Mouse (Mus musculus): ENCODE results near the gene Commd9. TPM values are rescaled to one million over a fixed set of nuclear protein-coding genes. Genes with fewer than 3 reads are reported as not detected.
A peak's percentile ranks its signal among the peaks of the same experiment; 100 is the strongest.

Gene Commd9
- polyA plus RNA-seq, 1 experiment from 2014 or later, result 99.1 TPM

GRCm38 (mm10) chr2:101882998-101883397 is 3.0 kb upstream of the Commd9 start, which contains the start of gene Prr5l:
Gene Prr5l, minus strand, starts transcription at chr2:101883027.
- H3K4me2 ChIP-seq (replicated peaks), result no peak within 1 kb of the TSS
- H3K27ac ChIP-seq, result no peak within 1 kb of the TSS
- H3K9me3 ChIP-seq (ENCODE audit: control insufficient read depth, low read length), result no peaks in the 10 kb centered on the region
- H3K36me3 ChIP-seq (replicated peaks; ENCODE audit: control insufficient read depth, insufficient read depth), result no peaks in the 10 kb centered on the region
- H3K4me3 ChIP-seq (replicated peaks; ENCODE audit: low read length), result no peak within 1 kb of the TSS
- H3K27me3 ChIP-seq (ENCODE audit: control insufficient read depth, insufficient read depth, low read length), result no peaks in the 10 kb centered on the region; the same call in 1 of the 2 replicates
- ATAC-seq (ENCODE audit: low FRiP score) (no peak), DNase-seq (ENCODE audit: low spot score) (no peak)
- H3K9ac ChIP-seq, result no peak within 1 kb of the TSS
- peaks cover 9% of the 10 kb centered on the region for H3K4me1 ChIP-seq (replicated peaks; ENCODE audit: control insufficient read depth, insufficient read depth, low read length)
- 12% methylated on average over 3 of the region's 3 CpGs for WGBS

DNA sequence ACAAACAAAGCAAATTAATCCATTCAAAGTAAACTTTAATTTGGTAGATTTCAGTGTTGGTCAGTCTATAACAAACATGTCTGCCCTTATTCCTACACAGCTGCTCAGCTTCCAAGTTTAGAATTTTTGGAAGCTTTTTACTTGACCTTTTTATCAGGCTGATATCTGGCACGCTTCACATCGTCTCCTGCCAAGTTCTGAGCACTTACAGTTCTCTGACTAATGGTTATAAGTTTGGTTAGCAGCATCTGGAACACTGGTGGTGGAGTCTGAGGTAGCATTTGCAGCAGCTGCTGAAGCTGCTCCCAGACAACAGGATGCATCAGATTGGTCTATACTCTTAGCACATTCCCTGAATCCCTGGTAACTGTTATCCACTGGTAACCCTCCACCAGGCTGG is 1.8 kb upstream of the Commd9 start:
- Histone ChIP-seq H3K27me3 (ENCODE audit: control insufficient read depth, insufficient read depth, low read length) (no peaks in the 10 kb centered on the region; the same call in 1 of the 2 replicates), H3K9ac (no peak overlapping the region), H3K27ac (no peak overlapping the region), H3K36me3 (replicated peaks; ENCODE audit: control insufficient read depth, insufficient read depth) (no peaks in the 10 kb centered on the region), H3K4me2 (replicated peaks) (no peak overlapping the region), H3K4me1 (replicated peaks; ENCODE audit: control insufficient read depth, insufficient read depth, low read length) (peaks cover 9% of the 10 kb centered on the region), H3K9me3 (ENCODE audit: control insufficient read depth, low read length) (no peaks in the 10 kb centered on the region), H3K4me3 (replicated peaks; ENCODE audit: low read length) (no peak overlapping the region)
- WGBS, result 90% methylated on average over 2 of the region's 2 CpGs
- no peak for ATAC-seq (ENCODE audit: low FRiP score)
- DNase-seq (ENCODE audit: low spot score), result no peak

GRCm38 (mm10) chr2:101888886-101889285 is 2.8 kb downstream of the Commd9 start:
- Histone ChIP-seq H3K27ac (no peak overlapping the region), H3K9me3 (ENCODE audit: control insufficient read depth, low read length) (no peaks in the 10 kb centered on the region), H3K27me3 (ENCODE audit: control insufficient read depth, insufficient read depth, low read length) (no peaks in the 10 kb centered on the region), H3K36me3 (replicated peaks; ENCODE audit: control insufficient read depth, insufficient read depth) (no peaks in the 10 kb centered on the region), H3K4me2 (replicated peaks) (no peak overlapping the region), H3K9ac (no peak overlapping the region), H3K4me3 (replicated peaks; ENCODE audit: low read length) (no peak overlapping the region), H3K4me1 (replicated peaks; ENCODE audit: control insufficient read depth, insufficient read depth, low read length) (peaks cover 9% of the 10 kb centered on the region)
- WGBS, result 95% methylated on average over 8 of the region's 8 CpGs
- DNase-seq (ENCODE audit: low spot score) (no peak), ATAC-seq (ENCODE audit: low FRiP score) (no peak)

DNA sequence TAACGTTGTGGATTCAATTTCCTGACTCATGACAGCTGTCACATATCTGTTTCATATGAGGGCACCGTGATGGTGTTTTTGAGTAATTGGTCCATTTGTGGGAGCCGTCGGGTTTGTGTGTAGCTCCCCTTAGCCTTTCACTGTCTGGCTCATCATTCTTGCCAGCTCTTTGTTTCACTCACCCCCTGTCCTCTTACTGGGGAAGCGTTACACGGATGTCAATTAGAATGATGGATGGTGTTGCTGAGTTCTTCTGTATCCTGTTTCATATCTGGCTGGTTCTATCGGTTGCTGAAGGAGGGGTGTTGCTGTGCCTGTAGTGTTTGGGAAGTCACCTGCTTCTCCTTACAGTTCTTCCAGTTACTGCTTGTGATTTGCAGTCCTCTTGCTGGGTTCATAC is 5.1 kb downstream of the Commd9 start:
- Histone ChIP-seq H3K9me3 (ENCODE audit: control insufficient read depth, low read length) (no peaks in the 10 kb centered on the region), H3K4me2 (replicated peaks) (no peak overlapping the region), H3K9ac (no peak overlapping the region), H3K27me3 (ENCODE audit: control insufficient read depth, insufficient read depth, low read length) (no peaks in the 10 kb centered on the region), H3K4me3 (replicated peaks; ENCODE audit: low read length) (no peak overlapping the region), H3K27ac (peak overlapping the region; percentile 67), H3K36me3 (replicated peaks; ENCODE audit: control insufficient read depth, insufficient read depth) (no peaks in the 10 kb centered on the region), H3K4me1 (replicated peaks; ENCODE audit: control insufficient read depth, insufficient read depth, low read length) (peaks cover 11% of the 10 kb centered on the region)
- ATAC-seq (ENCODE audit: low FRiP score), result peak; percentile 55; the same call in 1 of the 2 replicates
- DNase-seq (ENCODE audit: low spot score), result peak; percentile 39
- 22% methylated on average over 7 of the region's 7 CpGs for WGBS

GRCm38 (mm10) chr2:101894126-101894525 is 8.1 kb downstream of the Commd9 start:
- no peak for DNase-seq (ENCODE audit: low spot score)
- no peak overlapping the region for H3K4me2 ChIP-seq (replicated peaks)
- H3K4me3 ChIP-seq (replicated peaks; ENCODE audit: low read length), result no peak overlapping the region
- no peaks in the 10 kb centered on the region for H3K9me3 ChIP-seq (ENCODE audit: control insufficient read depth, low read length)
- 93% methylated on average over 3 of the region's 3 CpGs for WGBS
- no peak overlapping the region for H3K9ac ChIP-seq
- no peak for ATAC-seq (ENCODE audit: low FRiP score)
- H3K27ac ChIP-seq, result no peak overlapping the region
- peaks cover 8% of the 10 kb centered on the region; the same call in 1 of the 2 replicates for H3K4me1 ChIP-seq (replicated peaks; ENCODE audit: control insufficient read depth, insufficient read depth, low read length)
- peaks cover 11% of the 10 kb centered on the region for H3K36me3 ChIP-seq (replicated peaks; ENCODE audit: control insufficient read depth, insufficient read depth)
- no peaks in the 10 kb centered on the region for H3K27me3 ChIP-seq (ENCODE audit: control insufficient read depth, insufficient read depth, low read length)

- Histone ChIP-seq H3K9me3 (ENCODE audit: control insufficient read depth, low read length) (no peaks in the 10 kb centered on the region), H3K4me3 (replicated peaks; ENCODE audit: low read length) (no peak overlapping the region), H3K4me1 (replicated peaks; ENCODE audit: control insufficient read depth, insufficient read depth, low read length) (0 out of 2 replicates have a peak, but pooled peaks cover 8% of the 10 kb centered on the region), H3K27me3 (ENCODE audit: control insufficient read depth, insufficient read depth, low read length) (no peaks in the 10 kb centered on the region), H3K27ac (no peak overlapping the region), H3K36me3 (replicated peaks; ENCODE audit: control insufficient read depth, insufficient read depth) (peaks cover 25% of the 10 kb centered on the region), H3K4me2 (replicated peaks) (no peak overlapping the region), H3K9ac (no peak overlapping the region)
- ATAC-seq (ENCODE audit: low FRiP score) (no peak), DNase-seq (ENCODE audit: low spot score) (no peak)
- 59% methylated on average over 10 of the region's 10 CpGs for WGBS
Measured at GRCm38 (mm10) chr2:101896425-101897204, 10.6 kb downstream of the Commd9 start.

DNA sequence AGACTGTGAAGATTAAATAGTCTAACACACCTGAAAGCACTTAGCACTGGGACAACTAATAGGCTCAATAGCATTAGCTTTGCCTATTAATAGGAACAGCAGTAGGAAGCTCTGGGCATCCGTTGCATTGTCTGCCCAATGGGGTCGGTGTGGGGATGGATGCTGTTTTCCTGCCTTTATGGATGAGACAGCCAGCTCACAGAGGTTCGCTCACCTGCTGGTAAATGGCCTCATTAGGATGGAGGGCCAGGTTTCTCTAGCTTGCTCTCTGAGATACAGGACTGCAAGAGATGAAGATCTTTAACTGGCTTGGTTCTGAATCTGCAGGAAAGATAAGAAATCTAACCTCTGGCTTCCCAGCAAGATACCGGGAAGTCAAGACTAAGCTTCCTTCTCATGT is 16.1 kb downstream of the Commd9 start:
- 73% methylated on average over 4 of the region's 4 CpGs for WGBS
- Histone ChIP-seq H3K4me2 (replicated peaks) (no peak overlapping the region), H3K27me3 (ENCODE audit: control insufficient read depth, insufficient read depth, low read length) (no peaks in the 10 kb centered on the region), H3K9ac (no peak overlapping the region), H3K27ac (peak overlapping the region; percentile 7; the same call in 1 of the 2 replicates), H3K36me3 (replicated peaks; ENCODE audit: control insufficient read depth, insufficient read depth) (peaks cover 16% of the 10 kb centered on the region), H3K4me1 (replicated peaks; ENCODE audit: control insufficient read depth, insufficient read depth, low read length) (peaks cover 9% of the 10 kb centered on the region), H3K9me3 (ENCODE audit: control insufficient read depth, low read length) (no peaks in the 10 kb centered on the region), H3K4me3 (replicated peaks; ENCODE audit: low read length) (no peak overlapping the region)
- no peak for ATAC-seq (ENCODE audit: low FRiP score)
- no peak for DNase-seq (ENCODE audit: low spot score)

DNA sequence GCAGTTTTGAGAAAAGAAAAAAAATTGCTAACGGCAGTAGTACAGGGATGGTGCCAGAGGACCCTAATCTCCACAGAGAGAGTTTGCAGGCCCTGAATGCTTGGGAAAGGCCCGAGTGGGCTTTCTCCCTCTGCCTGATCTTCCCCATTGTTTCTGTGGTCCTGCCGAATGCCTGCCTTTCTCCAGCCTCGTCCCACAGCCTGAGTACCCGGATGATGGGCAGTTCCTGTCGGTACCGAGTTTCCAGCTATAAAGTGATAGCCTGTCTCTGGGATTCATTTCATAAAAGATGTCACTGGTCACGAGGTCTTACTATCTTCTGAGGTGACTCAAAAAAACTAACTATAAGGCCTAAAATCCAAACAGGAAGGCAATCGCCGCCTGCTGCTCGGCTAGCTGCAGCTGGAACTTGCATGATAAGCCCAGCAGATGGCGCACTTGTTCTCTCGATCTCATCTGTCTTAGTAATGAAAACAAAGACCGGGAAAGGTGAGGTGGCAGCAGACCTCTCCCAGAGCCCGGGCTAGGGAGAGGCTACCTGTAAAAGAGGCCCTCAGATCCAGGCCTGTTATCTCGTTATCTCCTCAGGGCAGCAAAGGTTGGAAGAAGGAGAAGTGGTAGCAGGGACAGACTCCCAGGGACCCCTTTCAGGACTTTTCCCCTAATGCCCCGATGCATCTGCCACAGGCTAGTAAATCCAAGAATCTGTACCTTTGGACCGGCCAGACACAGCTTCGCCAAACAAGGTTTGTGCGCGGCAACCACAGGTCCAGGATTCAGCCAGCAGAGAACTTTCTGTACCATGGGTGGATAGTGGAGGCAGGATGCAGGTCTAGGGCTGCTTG is 19.7 kb downstream of the Commd9 start:
- Histone ChIP-seq H3K4me1 (replicated peaks; ENCODE audit: control insufficient read depth, insufficient read depth, low read length) (peaks cover 9% of the 10 kb centered on the region), H3K27ac (peak overlapping the region; percentile 54), H3K36me3 (replicated peaks; ENCODE audit: control insufficient read depth, insufficient read depth) (peaks cover 5% of the 10 kb centered on the region), H3K9ac (peak overlapping the region; percentile 52), H3K4me3 (replicated peaks; ENCODE audit: low read length) (no peak overlapping the region), H3K9me3 (ENCODE audit: control insufficient read depth, low read length) (no peaks in the 10 kb centered on the region), H3K4me2 (replicated peaks) (peak overlapping the region; percentile 38), H3K27me3 (ENCODE audit: control insufficient read depth, insufficient read depth, low read length) (no peaks in the 10 kb centered on the region; the same call in 1 of the 2 replicates)
- peak; percentile 94 for DNase-seq (ENCODE audit: low spot score)
- peak; percentile 64 for ATAC-seq (ENCODE audit: low FRiP score)
- 17% methylated on average over 21 of the region's 21 CpGs for WGBS

DNA sequence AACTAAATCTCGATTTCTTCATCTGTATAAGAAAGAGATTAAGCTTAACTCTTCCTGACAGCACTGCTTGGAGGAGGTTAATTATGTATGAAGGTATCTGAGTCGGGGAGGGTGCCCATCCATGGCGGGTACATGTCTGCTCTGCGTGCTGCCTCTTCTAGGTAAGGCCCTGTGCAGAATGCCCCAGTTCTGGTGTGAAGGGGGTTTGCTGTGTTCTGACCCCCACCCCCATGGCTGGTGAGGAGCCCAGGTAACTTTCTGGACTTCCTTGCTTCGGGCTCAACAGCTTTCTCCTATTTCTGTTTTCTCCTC is 20.3 kb downstream of the Commd9 start:
- Histone ChIP-seq H3K27me3 (ENCODE audit: control insufficient read depth, insufficient read depth, low read length) (no peaks in the 10 kb centered on the region; the same call in 1 of the 2 replicates), H3K9ac (peak overlapping the region; percentile 52), H3K4me2 (replicated peaks) (0 out of 2 replicates have a peak overlapping the region, but pooled peaks have one; percentile 38), H3K4me1 (replicated peaks; ENCODE audit: control insufficient read depth, insufficient read depth, low read length) (peaks cover 9% of the 10 kb centered on the region), H3K9me3 (ENCODE audit: control insufficient read depth, low read length) (no peaks in the 10 kb centered on the region), H3K36me3 (replicated peaks; ENCODE audit: control insufficient read depth, insufficient read depth) (no peaks in the 10 kb centered on the region; the same call in 1 of the 2 replicates), H3K4me3 (replicated peaks; ENCODE audit: low read length) (no peak overlapping the region), H3K27ac (peak overlapping the region; percentile 44; the same call in 1 of the 2 replicates)
- DNase-seq (ENCODE audit: low spot score), result no peak
- peak; percentile 29; the same call in 1 of the 2 replicates for ATAC-seq (ENCODE audit: low FRiP score)
- 46% methylated on average over 5 of the region's 5 CpGs for WGBS

All from hindbrain, embryonic 14.5 days (tissue).